Mouse (Mus musculus): ENCODE measurements at regions not wholly inside any gene's neighbourhood (a gene's known extent, or its start where the extent isn't known, plus 50 kb on each side); places are given as distances from the start of the nearest gene placed in this dataset.

DNA sequence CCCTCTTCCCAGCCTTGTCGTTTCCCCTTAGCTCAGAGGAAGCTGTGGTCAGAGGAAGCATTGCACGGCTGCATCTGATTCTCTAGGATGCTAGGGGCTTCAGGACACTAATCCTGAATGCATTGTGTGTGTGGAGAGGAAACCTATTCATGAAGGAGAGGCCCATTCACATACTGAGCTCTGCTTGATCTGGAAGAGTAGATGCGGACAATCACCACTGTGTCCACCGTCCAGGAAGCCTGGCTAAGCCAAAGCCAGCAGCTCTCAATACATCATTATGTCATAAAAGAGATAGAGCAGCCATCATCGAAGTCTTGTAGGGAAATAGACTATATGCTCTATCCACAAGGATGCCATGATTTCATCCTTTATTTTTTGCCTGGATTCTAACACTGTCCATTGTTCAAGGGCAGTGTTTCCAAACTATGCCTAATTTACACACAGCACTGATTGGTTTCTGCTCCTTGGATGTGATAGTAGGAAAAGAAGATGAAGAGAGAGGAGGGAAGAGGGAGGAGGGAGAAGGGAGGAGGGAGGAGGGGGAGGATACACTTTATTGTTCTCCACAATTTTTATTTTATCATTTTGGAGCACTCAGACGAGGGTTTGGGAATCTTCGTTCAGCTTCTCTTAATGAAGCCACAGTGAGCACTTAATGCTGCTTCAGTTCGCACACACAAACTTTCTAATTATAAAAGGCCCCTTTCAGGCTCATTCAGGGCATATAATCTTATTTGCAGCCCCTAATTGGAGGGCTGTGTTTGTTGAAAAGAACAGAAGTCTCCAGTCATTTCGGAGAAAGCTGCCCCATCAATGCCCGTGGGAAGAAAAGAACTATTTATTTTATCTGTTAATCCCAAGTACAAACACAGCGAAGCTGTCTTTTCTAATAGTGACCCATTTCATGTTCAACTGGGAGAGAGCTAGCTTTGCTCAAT is 195.0 kb downstream of the Pdgfra start:
- DNase-seq (ENCODE audit: low spot score): no peak

DNA sequence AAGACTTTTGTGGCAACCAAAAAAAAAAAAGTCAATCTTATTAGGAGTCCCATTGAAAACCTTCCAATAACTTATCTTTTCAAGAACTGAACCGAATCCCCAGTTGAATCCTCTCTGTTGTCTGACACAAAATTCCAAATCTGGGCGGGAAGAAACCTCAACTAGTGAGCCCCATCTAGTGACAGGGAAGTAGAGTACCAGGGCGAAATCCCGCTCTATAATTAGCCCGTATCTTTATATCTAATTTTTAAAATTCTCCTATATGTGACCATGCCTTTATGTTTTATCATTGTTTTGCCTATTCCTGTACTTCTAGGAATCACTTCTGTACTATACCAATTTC is 195.7 kb downstream of the Pdgfra start:
- no peak for DNase-seq (ENCODE audit: low spot score)

DNA sequence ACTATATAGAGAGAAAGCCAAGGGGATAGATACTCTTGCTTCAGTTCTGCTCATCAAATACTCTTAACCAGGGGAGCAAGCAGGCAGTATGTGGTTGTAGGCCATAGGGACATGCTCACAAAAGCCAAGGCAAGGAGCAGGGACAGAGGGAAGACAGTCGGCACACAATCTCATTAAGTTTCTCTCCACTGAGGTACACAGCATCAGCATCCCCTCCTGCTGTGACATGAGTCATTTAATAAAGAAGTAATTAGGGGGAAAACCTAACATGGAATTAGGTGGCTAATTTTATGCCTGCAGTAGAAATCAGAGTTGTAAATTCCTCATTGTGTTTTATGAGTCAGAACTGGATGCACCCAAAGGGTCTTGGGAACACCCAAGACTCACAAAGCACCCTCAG is 203.2 kb downstream of the Pdgfra start:
- no peak for DNase-seq (ENCODE audit: low spot score)

DNA sequence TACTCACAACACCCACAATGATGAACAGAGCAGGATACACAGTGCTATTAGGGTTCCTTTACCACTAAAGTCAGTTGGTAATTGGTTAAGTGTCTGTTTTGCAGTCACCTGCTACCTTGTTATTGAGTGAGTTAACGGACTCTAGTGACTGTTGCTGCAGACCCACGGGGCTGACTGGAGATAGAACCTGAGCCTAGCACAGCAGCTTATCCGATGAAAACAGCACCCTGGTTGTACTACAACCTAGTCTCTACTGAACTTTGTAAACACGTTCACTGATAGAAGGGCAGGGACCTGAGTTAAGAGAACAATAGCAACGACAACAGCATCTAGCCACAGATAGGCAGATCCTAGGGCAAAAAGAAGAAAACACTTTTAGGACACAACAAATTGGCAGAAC is 206.8 kb downstream of the Pdgfra start:
- DNase-seq (ENCODE audit: low spot score): no peak

DNA sequence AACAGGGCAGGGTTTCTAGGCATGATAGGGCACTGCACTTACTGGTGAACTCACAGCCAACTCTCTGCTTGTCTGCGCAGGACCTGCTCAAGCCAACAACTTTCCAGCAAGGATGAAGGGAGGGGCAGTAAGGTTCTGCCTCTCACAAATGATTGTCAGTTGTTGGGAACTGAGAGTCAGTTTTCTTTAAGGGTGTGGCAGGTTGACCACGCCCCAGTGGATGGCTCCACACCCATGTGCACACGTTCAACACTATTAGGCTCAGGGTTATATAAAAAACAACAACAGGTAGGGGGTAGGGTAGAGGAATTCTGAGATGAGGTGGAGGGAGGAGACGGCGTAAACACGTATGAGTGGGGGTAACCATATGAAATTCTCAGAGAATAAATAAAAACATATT is 210.9 kb upstream of the Kit start:
- DNase-seq (ENCODE audit: low spot score): no peak

DNA sequence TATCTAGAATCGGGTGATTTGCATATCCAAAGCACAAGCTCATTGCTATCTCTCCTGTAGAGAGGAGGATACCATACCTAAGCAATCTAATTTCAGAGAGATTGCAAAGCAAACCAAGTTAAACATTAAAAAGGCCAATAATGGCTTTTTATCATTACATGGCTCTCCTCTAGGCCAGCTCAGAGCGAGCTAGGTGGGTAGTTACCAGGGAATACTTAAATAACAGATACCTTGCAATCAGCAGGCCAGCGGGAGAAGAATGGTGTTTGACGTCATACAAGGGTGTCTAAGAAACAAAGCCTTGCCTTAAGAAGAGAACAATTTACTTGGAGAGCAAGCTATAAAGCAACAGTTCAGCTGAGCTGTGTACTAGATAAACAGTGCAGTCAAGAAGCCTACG is 207.4 kb upstream of the Kit start:
- no peak for DNase-seq (ENCODE audit: low spot score)

DNA sequence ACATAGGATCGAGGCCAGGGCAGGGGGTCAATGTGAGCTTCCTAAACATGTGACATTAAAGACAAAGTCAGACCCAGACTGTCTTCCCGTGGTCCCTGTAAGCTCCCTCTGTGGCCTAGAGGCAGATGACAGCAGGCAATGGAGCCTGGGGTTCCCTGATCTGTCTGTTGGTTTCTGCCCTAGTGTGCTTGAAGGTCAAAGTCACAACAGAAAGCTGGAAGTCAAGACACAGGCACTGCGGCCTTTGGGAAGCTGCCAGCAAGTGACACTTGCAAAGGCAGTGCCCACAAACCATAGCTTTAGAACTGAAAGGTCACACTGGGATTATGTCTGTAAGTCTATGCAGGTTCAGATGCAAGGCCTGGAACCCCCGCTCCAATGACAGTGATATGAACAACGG is 206.0 kb upstream of the Kit start:
- no peak for DNase-seq (ENCODE audit: low spot score)

DNA sequence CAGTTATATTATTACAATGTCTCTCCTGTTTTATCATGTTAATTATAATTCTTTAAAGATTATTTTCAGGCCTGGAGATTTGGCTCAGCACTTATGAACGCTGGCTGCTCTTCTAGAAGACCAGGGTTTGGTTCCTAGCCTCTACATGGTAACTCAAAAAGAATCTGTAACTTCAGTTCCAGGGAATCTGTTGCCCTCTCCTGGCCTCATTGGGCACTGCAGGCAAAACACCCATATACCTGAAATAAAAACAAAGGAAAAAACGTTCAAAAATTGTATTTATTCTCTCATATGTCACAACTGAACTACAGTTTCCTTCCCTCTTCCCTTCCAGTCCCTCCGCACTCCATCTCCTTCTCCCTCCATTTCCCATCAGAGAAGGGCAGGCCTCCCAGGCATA is 201.9 kb upstream of the Kit start:
- no peak for DNase-seq (ENCODE audit: low spot score)

DNA sequence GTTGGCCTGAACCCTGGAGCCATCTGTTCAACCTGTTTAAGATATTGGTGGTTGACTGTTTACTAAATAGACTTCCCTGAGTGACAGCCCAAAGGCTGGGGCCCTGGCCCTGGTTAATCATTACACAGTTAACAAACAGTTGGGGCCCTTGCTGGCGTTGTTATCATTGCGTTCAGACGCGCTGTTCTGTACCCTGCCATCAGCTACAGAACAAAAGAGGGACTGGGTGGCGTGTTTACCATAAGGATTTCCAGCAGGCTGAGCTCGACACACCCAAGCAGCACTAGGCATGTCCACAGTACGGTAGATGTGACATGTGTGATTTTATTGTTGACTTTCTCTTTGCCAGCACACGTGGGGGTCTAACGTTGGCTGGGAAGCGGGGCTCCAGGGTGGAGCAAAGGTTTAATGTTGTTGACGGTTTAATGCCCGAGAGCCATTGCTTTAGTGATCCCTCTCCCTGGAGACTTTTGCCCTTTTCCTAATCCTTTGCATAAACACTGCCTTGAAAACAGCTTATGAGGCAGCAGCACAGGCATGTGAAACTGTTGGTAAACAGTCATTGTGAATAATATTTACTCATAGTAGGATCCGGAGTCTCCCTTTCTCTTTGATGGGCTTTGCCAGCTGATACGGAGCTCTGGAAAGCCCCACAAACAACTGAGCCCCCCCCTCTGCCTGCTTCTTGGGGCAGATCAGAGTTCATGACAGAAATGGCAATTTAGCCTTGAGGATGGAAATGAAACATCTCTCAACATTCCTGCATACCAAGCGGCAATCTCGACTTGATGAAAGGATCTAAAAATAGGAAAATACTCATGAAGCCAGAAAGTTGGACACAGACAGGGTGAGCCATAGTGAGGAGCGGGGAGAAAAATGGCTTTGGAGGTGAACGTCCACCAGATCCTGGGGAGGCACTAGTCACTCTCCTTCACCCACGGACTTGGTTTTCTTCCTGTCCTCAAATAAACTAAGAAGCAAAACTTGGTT is 197.1 kb upstream of the Kit start:
- DNase-seq (ENCODE audit: low spot score): no peak

DNA sequence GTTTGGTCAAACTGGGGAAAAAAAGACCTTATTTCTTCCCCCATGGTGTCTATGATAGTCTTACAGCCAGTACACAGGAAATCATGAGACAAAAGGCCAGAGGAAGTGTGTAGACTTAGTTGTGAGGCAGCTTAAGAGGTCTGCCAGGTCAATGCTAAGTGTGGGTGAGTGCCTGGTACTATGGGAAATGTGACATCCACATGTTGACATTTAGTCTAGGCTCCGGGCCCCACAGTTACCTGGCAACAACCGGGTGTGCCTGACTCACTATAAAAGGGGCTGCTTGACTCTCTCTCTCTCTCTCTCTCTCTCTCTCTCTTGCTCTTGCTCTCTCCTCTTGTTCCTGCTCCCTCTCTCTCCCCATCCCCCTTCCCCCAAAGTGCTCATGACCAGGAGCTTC is 196.1 kb upstream of the Kit start:
- DNase-seq (ENCODE audit: low spot score): no peak

DNA sequence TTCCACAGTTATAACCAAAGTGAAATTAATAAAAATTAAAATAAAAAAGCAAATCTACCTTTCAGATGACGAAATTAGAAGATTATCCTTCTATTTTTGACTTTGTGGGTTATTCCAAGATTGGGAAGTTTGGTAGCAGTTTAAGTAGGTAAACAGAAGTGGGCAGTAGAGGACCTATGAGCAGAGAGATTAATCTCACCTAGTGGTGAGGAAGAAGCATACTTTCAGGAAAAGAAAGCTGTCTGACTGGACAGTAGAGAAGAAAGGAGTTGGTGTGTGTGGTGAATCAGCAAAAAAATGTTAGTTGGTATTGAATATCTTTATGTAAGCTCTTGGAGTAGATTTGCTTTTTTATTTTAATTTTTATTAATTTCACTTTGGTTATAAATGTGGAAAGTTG is 194.4 kb upstream of the Kit start:
- DNase-seq (ENCODE audit: low spot score): no peak

DNA sequence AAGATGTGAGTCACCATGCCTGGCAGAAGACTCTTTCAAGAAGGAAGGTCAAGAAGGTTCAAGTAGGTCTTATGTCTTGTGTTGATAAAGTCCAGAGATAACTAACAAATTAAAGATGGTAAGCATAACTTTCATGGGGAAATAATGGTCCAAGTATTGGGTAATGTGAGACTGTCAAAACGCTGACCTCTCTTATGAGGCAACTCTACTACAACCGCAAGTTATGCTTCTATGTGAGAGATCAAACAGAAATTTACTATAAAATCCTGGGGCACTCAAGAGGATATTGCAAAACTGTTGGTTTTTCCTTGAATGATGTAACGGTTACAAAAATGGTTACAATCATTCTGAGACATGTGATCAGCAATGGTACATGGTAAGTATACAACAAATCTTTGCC is 192.6 kb upstream of the Kit start:
- DNase-seq (ENCODE audit: low spot score): no peak

DNA sequence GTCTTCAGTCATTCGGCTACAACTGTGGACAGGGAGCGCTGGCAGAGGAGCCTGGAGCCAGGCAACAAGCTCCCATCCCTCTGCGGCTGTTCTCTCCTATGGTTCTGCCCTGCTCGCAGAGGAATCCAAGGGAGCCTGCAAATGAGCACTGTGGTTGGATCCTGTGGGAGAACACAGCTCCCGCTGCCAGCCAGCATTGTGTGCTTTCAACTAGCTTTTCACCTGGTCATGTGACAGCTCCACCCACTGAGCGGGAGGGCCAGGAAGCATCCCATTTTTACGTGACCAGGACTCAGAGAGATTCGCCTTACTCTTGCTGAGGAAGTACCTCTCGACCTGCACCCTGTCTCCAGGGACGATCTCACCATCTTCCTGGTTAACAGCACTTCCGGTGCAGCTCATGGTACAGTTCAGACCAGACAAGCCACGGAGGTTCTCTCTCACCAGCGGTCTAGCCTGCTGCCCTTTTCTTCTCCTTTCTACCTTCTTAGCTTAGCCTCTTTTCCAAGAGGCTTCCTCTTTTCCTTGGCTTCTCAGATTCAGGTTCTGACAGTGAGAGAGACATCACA is 186.7 kb upstream of the Kit start:
- DNase-seq (ENCODE audit: low spot score): no peak

DNA sequence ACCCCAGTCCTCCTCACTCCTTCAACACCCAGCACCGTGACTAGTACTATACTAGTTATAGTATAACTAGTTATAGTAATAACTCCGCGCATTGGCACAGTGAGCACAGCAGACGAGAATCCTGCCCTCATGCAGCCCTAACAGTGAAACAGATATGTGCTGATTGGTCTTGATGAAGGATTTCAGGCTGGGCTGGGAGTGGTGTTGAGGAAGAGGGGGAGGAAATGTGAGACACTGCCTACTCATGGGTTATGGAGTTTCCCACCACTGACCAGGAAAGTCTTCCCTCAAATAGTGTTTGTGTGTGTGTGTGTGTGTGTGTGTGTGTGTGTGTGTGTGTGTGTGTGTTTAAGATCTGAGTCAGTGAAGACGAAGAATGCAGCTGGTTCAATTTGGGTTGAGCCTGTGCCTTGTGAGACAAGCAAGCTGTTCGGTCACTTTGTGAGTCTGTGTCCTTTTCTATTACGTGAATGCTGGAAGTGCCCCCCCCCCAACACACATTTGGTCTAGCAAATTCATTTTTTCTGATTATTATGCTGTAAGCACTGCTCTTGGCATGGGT is 185.9 kb upstream of the Kit start:
- no peak for DNase-seq (ENCODE audit: low spot score)

DNA sequence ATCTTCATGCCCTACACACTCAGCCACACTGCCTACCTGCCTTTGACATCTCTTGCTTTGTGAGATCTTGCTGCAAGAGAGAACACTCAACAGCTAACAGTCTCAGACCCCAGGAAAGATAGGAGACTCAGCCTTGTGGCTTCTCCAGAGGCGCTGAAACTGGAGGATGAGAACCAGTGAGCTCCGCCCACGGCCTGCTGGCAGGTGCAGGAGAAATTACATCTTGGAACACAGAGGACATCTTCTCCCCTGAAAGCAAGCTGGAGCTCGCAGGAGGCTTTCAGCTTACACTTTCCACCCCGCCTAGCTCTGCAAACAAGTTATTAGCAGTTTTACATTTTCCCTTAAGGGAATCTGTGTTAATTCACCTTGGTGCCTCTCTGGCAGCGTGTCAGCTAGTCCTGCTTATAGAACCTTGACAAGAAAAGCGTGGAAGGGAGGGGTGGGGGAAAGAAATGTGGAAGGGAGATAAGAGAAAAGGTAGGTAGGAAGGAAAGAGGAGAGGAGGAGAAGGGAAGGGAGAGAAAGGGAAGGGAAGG is 185.2 kb upstream of the Kit start:
- DNase-seq (ENCODE audit: low spot score): no peak

DNA sequence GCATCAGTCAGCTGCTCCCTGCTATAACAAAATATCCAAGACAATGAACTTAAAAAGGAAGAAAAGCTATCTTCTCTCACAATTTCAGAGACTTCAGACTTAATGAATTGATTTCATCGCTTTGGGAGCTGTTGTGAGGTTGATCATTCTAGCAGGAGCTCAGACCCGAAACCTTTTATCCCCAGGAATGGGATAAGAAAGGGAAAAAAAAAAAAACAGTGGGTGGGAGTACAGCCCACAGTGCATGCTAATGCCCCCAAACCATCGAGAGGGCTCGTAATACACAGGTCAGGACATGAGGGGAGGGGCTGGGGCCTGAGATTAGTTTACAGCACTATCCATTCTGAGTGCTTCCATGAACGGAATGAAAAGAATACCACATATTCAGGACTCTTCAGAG is 175.9 kb upstream of the Kit start:
- no peak for DNase-seq (ENCODE audit: low spot score)

DNA sequence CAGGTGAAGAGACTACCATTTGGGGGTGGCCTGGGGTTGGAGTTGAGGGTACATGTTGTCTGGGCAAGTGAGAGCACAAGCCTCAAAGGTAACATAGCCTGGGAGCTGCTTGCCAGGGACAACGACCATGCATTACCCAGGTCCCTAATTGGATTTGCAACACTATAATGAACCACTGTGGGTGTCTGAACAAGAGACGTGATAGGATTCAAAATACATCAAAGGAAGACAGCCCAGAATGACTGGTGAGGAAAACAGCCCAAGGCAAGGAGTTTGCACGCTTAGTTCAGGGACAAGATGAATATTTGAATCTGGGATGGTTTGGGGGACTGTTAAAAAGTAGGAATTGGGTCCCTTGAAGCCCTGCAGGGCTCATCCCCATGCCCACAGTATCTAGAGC is 173.0 kb upstream of the Kit start:
- no peak for DNase-seq (ENCODE audit: low spot score)

DNA sequence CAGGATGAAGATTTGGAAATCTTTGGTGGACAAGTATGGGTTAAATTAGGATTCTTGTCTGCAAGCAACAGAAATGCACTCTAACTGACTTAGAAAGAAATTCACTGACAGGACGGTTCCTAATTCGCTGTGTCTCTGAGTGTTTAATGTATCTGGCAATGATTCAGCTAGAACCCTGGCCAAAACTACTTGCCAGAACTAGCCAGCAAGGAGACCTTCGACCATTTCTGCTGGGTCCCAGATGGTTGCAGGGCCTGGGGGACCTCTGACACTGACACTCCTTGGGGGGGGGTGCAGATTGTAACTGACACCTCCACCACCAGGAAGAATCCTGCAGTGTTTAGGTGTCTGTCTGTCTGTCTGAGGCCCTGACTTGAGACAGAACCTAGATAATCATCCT is 172.1 kb upstream of the Kit start:
- no peak for DNase-seq (ENCODE audit: low spot score)

DNA sequence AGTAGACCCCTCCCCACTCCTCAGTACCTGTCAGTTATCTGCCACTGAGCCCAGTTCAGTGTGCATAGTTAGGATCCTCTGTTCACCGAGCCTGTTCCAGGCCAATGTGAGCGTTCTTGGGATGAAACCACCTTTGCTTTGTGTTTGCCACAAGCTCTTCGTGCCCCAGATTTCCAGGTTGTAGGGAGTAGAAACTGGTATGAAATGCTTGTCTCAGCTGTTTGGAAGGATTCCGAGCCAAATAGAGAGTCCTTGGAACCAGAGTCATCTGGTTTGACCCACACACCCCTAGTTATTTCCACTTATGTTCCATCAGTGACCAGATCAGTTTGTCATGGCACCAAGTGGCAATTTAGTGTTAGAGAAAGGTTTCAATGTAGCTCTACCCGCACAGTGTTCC is 171.2 kb upstream of the Kit start:
- no peak for DNase-seq (ENCODE audit: low spot score)

DNA sequence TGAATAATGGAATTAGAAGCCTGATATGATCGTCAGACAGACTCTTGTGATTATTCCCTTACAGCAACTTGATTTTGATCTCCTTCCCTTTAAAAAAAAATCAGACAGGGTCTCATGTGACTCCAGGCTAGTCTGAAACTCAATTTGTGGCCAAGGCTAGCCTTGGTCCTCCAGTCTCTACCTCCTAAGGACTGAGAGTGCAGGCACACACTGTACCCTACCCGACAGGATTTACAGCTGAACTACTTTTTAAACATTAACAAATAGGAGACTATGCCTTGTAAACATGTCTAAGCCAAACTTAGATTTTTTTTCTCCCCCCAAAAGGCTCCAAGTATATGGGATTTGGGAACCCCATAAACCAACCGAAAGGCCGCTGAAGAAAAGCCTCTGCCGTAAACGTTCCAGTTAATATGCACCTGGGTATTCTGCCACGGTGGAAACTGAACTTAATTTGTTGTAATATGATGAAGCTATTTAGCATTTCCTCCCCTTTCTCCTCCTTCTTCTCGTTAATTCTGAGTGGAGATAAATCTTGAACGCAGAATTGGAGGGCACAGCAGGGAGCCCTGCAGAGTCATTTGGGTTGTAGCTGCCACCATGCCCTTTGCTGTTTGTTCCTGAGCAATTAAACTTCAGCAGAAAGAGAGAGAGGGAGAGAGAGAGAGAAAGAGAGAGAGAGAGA is 170.0 kb upstream of the Kit start:
- DNase-seq (ENCODE audit: low spot score): no peak

DNA sequence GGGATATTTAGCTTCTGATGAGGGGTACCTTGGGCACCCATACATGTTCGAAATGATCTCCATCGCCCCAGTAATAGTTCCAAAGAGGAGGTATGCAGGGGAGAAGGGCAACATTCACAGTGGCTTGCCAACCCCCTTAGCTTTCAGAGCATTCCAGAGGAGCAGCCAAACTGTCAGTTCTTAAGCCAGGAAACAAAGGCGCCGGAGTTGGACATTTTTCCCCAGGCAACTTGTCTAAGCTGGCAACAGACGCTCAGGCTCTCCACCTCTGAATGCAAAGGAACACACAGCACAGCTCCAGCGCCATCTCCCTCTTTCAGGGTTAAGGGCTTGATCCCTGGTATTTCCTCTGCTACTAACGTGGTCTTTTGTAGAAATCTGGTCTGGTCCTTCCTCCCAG is 169.2 kb upstream of the Kit start:
- DNase-seq (ENCODE audit: low spot score): no peak

DNA sequence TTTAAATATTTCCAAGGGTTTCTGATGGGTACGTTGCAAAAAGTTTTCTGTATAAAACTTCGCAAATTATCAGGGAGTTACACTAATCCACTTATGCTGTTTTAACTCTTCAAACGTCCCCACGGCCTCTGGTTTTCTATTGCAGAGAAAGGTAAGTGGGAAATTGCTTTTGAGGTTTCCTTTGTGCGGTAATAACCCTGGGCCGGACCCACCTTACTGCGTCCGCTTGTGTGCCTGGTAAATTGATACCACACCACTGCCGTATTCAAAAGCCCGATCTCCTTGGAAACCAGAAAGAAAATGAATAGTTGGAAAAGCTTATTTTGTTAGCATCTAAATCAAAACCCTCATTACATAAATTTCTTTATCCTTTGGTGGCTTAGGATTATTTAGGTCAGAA is 167.0 kb upstream of the Kit start:
- no peak for DNase-seq (ENCODE audit: low spot score)
